Mouse (Mus musculus): ENCODE measurements around the gene Cdc20b. TPM values are rescaled to one million over a fixed set of nuclear protein-coding genes. Genes with fewer than 3 reads are reported as not detected.

Cdc20b gene
- polyA plus RNA-seq, 1 experiment: not detected

DNA sequence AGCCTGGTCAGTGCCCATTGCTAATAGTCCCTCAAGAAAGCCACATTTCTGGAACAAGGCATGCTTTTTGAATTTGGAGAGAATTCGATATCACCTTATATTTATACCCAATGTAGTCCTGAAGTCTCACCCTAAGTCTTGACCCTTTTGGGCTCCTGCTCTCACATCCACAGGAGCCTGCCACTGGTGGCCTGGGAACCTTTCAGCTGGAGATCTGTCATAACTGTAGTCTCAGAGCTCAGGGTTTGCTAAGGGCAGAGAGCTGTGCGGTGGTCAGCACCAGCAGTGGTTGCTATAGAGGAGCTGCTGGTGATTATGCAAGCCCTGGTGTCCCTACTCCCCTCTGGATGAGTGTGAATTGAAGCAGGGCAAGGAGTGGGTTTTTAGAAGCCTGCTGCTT is 63.5 kb downstream of the Cdc20b start:
- no peaks in the 10 kb centered on the region for H3K27me3 ChIP-seq (ENCODE audit: control insufficient read depth, insufficient read depth, insufficient read length)
- H3K79me2 ChIP-seq (ENCODE audit: control insufficient read depth, insufficient read depth): no peaks in the 10 kb centered on the region
- TF ChIP-seq SRF (IDR thresholded peaks at IDR 0.05; ENCODE audit: control insufficient read depth, insufficient read length, low read depth) (no peak), TCF3 (IDR thresholded peaks at IDR 0.05; ENCODE audit: insufficient read length, low read depth) (no peak), POLR2A (IDR thresholded peaks at IDR 0.05; ENCODE audit: insufficient read length, low read depth) (no peak), MYOG (IDR thresholded peaks at IDR 0.05; ENCODE audit: control insufficient read depth in 1 of 3, insufficient read depth in 1 of 3, insufficient read length in 2 of 3, low read depth in 2 of 3) (no peak), REST (IDR thresholded peaks at IDR 0.05; ENCODE audit: insufficient read depth, insufficient read length) (no peak), CEBPB (IDR thresholded peaks at IDR 0.05; ENCODE audit: insufficient read depth, poor library complexity, severe bottlenecking) (no peak), MAX (IDR thresholded peaks at IDR 0.05; ENCODE audit: low read depth) (no peak), TCF12 (IDR thresholded peaks at IDR 0.05; ENCODE audit: insufficient read depth, poor library complexity, severe bottlenecking) (no peak)
- no peak overlapping the region for H3ac ChIP-seq (ENCODE audit: control insufficient read depth, insufficient read length)
- H3K36me3 ChIP-seq (ENCODE audit: control insufficient read depth, insufficient read depth): no peaks in the 10 kb centered on the region
- H3K4me2 ChIP-seq (ENCODE audit: low read depth): no peak overlapping the region
- H3K4me3 ChIP-seq: no peak overlapping the region

DNA sequence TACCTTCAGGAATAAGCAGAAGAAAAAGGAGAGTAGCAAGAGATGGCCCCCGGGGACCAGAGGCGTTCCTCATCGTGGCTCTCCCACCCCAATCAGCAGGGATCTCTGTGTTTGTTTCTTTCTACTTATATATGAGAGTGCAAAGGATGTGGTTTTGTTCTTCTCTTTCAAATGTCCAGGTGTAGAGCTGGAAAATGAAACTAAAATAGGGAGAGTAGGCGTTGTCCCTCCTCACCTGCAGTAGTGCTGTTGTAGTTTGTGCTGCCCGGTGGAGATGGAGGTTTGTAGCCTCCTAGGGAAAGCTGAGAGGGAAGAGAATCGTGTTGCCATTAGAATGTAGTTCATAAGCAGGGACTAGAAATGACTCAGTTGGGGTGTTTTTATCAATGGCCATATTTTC is 66.0 kb downstream of the Cdc20b start, which contains the start of gene Gzma:
Gzma (minus strand) TSS at position 103 of the 400 bp plus-strand sequence.
- Histone ChIP-seq H3K4me2 (ENCODE audit: low read depth) (no peak within 1 kb of the TSS), H3K79me2 (ENCODE audit: control insufficient read depth, insufficient read depth) (no peaks in the 10 kb centered on the region), H3K36me3 (ENCODE audit: control insufficient read depth, insufficient read depth) (no peaks in the 10 kb centered on the region), H3K4me3 (no peak within 1 kb of the TSS), H3ac (ENCODE audit: control insufficient read depth, insufficient read length) (no peak within 1 kb of the TSS), H3K27me3 (ENCODE audit: control insufficient read depth, insufficient read depth, insufficient read length) (no peaks in the 10 kb centered on the region)
- TF ChIP-seq MYOD1 (IDR thresholded peaks at IDR 0.05; ENCODE audit: control insufficient read depth in 1 of 3, insufficient read length in 2 of 3, low read depth in 2 of 3) (no peak), SRF (IDR thresholded peaks at IDR 0.05; ENCODE audit: control insufficient read depth, insufficient read length, low read depth) (no peak), CEBPB (IDR thresholded peaks at IDR 0.05; ENCODE audit: insufficient read depth, poor library complexity, severe bottlenecking) (no peak), MYOG (IDR thresholded peaks at IDR 0.05; ENCODE audit: control insufficient read depth in 1 of 3, insufficient read depth in 1 of 3, insufficient read length in 2 of 3, low read depth in 2 of 3) (no peak), TCF12 (IDR thresholded peaks at IDR 0.05; ENCODE audit: insufficient read depth, poor library complexity, severe bottlenecking) (no peak), USF1 (IDR thresholded peaks at IDR 0.05; ENCODE audit: low read depth) (no peak), POLR2AphosphoS2 (IDR thresholded peaks at IDR 0.05; ENCODE audit: insufficient read length, low read depth) (no peak), MAX (IDR thresholded peaks at IDR 0.05; ENCODE audit: low read depth) (no peak), REST (IDR thresholded peaks at IDR 0.05; ENCODE audit: insufficient read depth, insufficient read length) (no peak), POLR2A (IDR thresholded peaks at IDR 0.05; ENCODE audit: insufficient read length, low read depth) (no peak), E2F4 (IDR thresholded peaks at IDR 0.05; ENCODE audit: insufficient read depth) (no peak), TCF3 (IDR thresholded peaks at IDR 0.05; ENCODE audit: insufficient read length, low read depth) (no peak)

DNA sequence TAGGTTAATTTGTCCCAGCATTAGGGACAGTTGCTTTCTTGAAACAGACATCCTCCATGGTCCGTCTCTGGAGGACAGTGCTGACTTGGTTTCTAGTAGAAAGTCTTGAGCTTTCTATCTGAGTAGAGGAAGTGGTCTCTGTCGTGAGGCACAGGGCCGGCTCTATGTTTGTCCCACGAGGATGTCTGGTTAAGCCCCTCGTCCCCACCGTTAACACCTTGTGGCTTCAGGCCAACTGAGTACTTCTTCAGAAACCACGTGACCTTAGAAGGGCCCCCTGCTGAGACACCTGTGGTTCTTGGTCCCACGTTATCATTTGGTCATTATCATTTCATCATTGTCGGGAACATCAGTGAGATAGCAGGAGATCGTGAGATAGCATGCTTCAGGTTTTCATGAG is 66.9 kb downstream of the Cdc20b start:
- no peaks in the 10 kb centered on the region for H3K79me2 ChIP-seq (ENCODE audit: control insufficient read depth, insufficient read depth)
- H3K27me3 ChIP-seq (ENCODE audit: control insufficient read depth, insufficient read depth, insufficient read length): no peaks in the 10 kb centered on the region
- no peak overlapping the region for H3ac ChIP-seq (ENCODE audit: control insufficient read depth, insufficient read length)
- H3K4me2 ChIP-seq (ENCODE audit: low read depth): no peak overlapping the region
- H3K4me3 ChIP-seq: no peak overlapping the region
- no peak for TF ChIP-seq MAX (IDR thresholded peaks at IDR 0.05; ENCODE audit: low read depth)
- TF ChIP-seq POLR2AphosphoS2 (IDR thresholded peaks at IDR 0.05; ENCODE audit: insufficient read length, low read depth): no peak
- no peak for TF ChIP-seq SRF (IDR thresholded peaks at IDR 0.05; ENCODE audit: control insufficient read depth, insufficient read length, low read depth)
- no peak for TF ChIP-seq MYOG (IDR thresholded peaks at IDR 0.05; ENCODE audit: control insufficient read depth in 1 of 3, insufficient read depth in 1 of 3, insufficient read length in 2 of 3, low read depth in 2 of 3)
- no peaks in the 10 kb centered on the region for H3K36me3 ChIP-seq (ENCODE audit: control insufficient read depth, insufficient read depth)

DNA sequence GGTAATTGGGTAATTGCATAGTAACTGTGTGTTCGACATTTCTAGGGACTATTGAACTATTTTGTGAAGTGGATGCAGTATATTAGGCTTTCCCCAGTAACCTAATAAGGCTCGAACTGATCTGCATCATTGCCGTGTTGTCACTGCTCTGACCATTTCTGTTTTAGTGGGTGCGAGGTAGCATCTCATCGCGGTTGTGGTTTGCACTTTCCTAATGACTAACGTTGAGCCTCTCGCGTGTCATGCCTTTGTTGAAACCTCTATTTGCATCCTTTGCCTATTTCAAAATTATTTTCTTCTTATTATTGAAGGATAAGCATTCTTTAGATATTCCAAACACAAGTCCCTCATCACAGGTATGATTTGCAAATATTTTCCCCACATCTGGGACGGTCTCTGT is 69.8 kb downstream of the Cdc20b start:
- Histone ChIP-seq H3K36me3 (ENCODE audit: control insufficient read depth, insufficient read depth) (no peaks in the 10 kb centered on the region), H3K4me2 (ENCODE audit: low read depth) (no peak overlapping the region), H3K4me3 (no peak overlapping the region), H3K79me2 (ENCODE audit: control insufficient read depth, insufficient read depth) (no peaks in the 10 kb centered on the region), H3K27me3 (ENCODE audit: control insufficient read depth, insufficient read depth, insufficient read length) (no peaks in the 10 kb centered on the region), H3ac (ENCODE audit: control insufficient read depth, insufficient read length) (no peak overlapping the region)
- TF ChIP-seq SRF (IDR thresholded peaks at IDR 0.05; ENCODE audit: control insufficient read depth, insufficient read length, low read depth) (no peak), TCF12 (IDR thresholded peaks at IDR 0.05; ENCODE audit: insufficient read depth, poor library complexity, severe bottlenecking) (no peak), REST (IDR thresholded peaks at IDR 0.05; ENCODE audit: insufficient read depth, insufficient read length) (no peak), CEBPB (IDR thresholded peaks at IDR 0.05; ENCODE audit: insufficient read depth, poor library complexity, severe bottlenecking) (no peak), USF1 (IDR thresholded peaks at IDR 0.05; ENCODE audit: low read depth) (no peak), MYOD1 (IDR thresholded peaks at IDR 0.05; ENCODE audit: control insufficient read depth in 1 of 3, insufficient read length in 2 of 3, low read depth in 2 of 3) (no peak), MYOG (IDR thresholded peaks at IDR 0.05; ENCODE audit: control insufficient read depth in 1 of 3, insufficient read depth in 1 of 3, insufficient read length in 2 of 3, low read depth in 2 of 3) (no peak), POLR2AphosphoS2 (IDR thresholded peaks at IDR 0.05; ENCODE audit: insufficient read length, low read depth) (no peak), MAX (IDR thresholded peaks at IDR 0.05; ENCODE audit: low read depth) (no peak), POLR2A (IDR thresholded peaks at IDR 0.05; ENCODE audit: insufficient read length, low read depth) (no peak), TCF3 (IDR thresholded peaks at IDR 0.05; ENCODE audit: insufficient read length, low read depth) (no peak), E2F4 (IDR thresholded peaks at IDR 0.05; ENCODE audit: insufficient read depth) (no peak)

DNA sequence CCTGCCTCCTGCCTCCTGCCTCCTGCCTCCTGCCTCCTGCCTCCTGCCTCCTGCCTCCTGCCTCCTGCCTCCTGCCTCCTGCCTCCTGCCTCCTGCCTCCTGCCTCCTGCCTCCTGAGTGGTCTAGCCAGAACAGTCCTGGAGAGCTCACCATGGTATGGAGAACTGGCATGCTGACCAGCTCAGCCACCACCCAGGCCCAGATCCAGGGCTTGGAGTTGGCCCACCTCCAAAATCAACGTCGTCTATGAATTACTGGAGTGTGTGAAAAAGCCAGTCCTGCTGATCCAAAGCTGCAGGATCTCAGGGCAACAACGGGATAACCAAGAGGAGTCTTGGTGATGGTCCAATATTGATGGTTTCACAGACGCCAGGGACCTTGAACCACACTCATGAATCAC is 84.1 kb downstream of the Cdc20b start:
- Histone ChIP-seq H3K36me3 (ENCODE audit: control insufficient read depth, insufficient read depth) (no peaks in the 10 kb centered on the region), H3ac (ENCODE audit: control insufficient read depth, insufficient read length) (no peak overlapping the region), H3K4me3 (no peak overlapping the region), H3K79me2 (ENCODE audit: control insufficient read depth, insufficient read depth) (no peaks in the 10 kb centered on the region), H3K27me3 (ENCODE audit: control insufficient read depth, insufficient read depth, insufficient read length) (no peaks in the 10 kb centered on the region), H3K4me2 (ENCODE audit: low read depth) (no peak overlapping the region)
- no peak for TF ChIP-seq USF1 (IDR thresholded peaks at IDR 0.05; ENCODE audit: low read depth)
- TF ChIP-seq SRF (IDR thresholded peaks at IDR 0.05; ENCODE audit: control insufficient read depth, insufficient read length, low read depth): no peak

Data from myocyte (in vitro differentiated cells).